Mouse (Mus musculus) yolk sac, embryonic 10.5 days (tissue): ENCODE results near the gene Msrb3.

Source experiments
- DNase-seq: peaks from one replicate; pipeline ENCODE4 v3.0.0-alpha.2; 2017; ENCODE audit warnings: low spot score

Msrb3 gene

GRCm38 (mm10) chr10:120895899-120896289 lies 3.0 kb downstream of the Msrb3 start:
- no peak for DNase-seq

- DNase-seq, result no peak
These were observed 3.7 kb downstream of the Msrb3 start for GRCm38 (mm10) chr10:120894978-120895898.

DNA sequence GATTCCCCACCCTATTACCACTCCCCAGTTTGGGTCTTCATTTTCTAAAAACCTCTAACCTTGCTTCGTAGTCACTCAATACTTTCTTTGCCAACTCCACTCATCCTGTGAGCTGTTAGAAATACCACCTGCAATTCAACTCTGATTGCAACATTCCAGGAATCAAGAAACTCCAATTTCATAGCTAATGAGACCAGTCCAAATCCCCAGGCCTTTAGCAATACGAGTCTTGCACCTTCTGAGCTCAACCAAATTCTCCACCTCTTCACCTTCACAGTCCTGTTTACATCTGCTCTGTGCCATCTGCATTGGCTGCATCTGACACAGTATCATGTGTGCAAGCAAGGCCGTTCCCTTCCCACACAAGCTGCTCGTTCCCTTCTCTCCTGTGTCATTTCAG lies 5.0 kb downstream of the Msrb3 start:
- no peak for DNase-seq

DNA sequence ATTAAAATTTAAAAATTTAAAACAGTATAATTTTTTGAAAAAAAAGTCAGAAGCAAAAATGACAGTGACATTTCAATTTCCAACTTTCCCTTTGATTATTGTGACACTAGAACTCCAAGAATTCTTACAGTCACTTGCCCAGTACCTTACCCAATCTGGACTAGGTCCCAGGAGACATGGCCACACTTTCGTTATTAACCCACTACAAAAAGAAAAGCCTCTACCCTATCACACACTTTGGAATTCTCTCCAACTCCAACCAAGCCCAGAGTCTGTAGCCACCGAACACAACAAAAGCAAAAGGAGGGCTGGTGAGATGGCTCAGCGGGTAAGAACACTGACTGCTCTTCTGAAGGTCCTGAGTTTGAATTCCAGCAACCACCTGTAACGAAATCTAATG lies 7.8 kb downstream of the Msrb3 start:
- no peak for DNase-seq

- DNase-seq, result no peak
These were observed 8.3 kb downstream of the Msrb3 start for GRCm38 (mm10) chr10:120890592-120890991.

- no peak for DNase-seq
These were observed 10.4 kb downstream of the Msrb3 start for GRCm38 (mm10) chr10:120888531-120888930.

GRCm38 (mm10) chr10:120884220-120884619 lies 14.7 kb downstream of the Msrb3 start:
- DNase-seq, result no peak

GRCm38 (mm10) chr10:120883732-120884131 lies 15.2 kb downstream of the Msrb3 start:
- no peak for DNase-seq

GRCm38 (mm10) chr10:120883069-120883415 lies 15.9 kb downstream of the Msrb3 start:
- DNase-seq, result no peak

DNA sequence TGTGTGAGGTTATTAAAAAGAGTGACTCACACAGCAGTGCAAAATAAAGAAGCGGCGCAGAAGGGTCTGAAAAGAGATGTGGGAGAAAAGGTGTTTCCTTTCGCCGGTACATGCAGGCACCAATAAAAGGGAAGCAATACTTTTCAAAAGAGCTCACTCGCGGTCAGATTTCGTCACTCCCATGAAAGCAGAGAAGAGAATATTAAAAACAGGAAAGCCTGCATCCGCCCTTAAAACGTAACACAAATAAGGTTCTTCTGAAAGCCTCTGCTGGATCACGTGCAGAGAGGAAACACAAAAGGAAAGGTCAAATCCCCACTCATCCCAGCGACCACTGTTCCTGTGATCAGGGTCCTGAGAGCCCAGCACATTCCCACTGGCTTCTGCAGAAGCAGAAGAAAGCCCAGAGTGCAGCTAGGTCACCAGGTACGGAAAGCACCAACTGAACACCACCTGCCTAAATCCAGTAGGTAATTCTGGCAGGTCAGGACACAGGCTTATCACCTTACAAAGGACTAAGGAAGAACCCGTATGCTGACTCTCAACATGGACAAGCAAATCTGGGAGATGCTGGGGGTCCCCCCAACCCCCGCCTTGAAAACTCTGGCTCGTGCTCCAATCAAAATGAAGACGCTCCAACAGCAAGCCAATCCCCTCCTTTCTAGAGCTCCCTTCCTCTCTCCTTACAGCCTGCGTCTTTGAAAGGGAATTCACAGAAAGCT lies 16.4 kb downstream of the Msrb3 start:
- no peak for DNase-seq

DNA sequence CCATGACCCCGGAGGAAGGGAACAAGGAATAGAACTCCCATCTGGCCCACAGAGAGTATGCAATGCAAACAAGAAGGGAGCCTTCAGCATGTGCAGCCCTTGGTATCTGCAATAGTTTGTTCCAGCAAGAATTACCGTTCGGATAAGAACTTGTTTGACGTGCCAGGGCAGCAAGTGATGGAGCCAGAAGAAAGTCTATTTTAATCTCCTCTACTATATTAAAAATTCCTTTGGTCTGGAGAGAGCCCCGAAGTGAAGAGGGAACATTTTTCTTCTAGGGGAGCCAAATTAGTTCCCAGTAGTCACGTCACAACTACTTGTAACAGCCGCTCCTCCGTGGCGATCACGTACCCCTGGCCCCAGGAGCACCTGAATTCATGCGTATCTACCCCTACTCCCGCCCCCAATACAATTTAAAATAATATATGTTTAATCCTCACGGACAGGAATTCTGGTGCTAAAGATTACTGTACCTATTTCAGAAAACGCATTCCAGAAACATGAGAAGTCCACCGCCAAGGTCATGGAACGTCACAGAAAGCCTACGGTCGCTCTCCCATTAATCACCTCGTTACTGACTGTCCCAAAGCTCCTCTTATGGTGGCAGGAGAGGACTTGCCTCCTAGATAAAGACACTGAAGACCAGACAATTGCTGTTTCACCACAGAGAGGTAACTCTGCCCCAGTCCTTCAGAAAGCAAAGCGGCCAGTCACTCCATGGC lies 22.2 kb downstream of the Msrb3 start:
- DNase-seq, result no peak

DNA sequence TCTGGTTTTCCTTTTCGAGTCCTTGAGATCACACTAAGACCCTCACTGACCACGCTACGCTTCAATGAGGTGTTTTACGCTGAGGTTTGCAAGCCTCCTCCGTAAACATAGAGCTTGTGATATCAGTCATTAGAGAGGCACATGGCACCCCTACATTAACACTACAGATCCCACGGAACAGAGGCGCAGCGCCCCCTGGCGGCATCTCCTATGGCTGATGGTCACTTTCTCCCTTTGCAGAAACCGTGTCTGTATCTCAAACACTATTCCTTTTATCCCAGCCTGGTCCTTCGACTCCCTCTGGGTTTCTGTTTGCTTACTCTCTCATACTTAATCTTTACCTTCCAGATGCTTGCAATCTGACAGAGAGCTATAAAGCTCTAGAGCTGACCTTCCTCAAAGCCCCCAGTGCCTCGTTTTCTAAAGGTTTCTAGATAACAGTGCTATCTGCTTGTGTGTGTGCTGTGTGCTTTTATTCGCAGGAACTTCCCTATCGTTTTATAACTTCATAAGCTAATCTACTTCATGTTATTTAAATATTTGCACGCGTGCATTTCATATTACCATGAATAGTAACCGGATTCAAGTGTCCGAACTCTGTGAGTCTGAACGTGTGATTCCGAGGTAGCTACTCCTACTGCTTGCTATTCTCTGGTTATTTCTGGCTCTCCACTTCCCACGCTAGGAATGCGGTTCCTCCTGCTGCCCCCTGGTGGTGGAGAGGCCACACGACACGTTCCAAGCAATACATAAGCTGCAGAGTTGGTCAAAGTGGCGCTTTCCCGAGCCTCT lies 23.0 kb downstream of the Msrb3 start:
- peak; percentile 76 for DNase-seq

DNA sequence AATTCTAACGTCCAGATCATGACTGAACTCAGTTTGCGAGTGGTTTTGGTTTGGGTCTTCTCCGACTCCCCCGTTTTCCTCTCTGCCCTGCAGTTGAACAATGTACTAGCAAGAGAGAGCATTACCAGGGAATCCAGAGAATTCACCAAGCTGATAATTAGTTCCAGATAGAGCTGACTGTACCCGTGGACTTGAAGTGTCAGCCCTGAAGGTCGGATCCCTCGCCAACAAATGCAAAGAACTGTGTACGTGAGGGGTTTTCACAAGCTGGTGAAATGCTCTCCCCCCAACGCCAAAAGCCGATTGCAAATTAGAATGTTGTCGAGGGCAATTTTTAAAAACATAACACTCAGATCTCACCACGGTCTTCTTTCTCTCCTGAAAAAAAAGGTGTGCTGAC lies 24.6 kb downstream of the Msrb3 start:
- no peak for DNase-seq

- no peak for DNase-seq
These were observed 25.2 kb downstream of the Msrb3 start for GRCm38 (mm10) chr10:120873646-120874201.

DNA sequence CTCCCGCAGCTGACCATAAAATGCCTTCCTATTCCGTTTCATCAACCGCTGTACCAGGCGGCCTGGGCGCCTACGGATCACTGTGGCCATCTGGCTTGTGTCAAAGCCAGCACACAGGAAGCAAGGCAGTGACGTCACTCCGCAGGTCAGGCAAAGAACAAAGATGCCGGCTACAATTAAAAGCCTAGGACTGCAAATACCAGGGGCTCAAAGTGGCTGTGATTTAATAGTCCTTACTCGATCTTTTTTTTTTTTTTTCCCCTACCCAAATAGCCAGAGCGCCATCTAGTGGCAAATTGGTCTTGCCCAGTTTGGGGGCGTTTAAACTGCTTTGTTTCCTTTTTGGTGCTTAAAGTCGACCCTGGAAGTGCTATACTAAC lies 26.4 kb downstream of the Msrb3 start:
- peak; percentile 78 for DNase-seq

DNA sequence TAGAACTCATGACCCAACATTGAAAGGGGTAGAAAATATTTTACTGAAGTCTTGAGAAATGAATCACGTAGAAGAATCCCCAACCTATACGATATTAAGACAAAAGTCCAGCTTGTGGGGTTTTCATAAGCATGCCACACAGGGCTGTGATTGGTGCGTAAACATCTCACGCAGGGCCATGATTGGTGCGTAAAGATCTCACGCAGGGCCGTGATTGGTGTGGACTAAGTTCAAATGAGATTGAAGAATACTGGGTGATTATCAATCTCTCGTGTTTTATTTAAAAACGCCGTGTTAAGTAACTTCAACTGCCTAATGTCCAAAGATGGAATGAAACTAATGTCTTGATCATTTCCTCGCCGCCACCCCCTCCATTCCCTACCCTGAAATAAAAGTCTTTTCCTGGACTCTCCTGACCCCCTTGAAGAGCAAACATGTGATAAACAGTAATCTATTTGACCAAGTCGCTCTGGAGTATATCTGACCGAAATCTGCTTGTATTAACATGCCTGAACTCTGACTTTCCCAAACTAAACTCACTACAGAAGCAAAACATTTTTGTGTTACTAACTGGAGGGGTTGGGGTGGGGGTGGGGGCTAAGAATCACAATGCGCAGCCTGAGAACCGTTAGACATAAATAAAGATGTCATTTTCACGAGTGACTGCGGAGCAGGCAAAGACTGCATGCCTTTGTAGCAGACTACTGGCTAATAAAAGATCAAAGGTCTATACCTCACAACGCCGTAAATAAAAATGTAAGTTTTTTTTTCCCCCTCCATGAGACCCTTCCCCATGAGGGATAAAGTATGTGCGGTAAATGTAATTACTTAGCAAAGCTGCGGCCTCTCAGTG lies 27.0 kb downstream of the Msrb3 start:
- no peak for DNase-seq

DNA sequence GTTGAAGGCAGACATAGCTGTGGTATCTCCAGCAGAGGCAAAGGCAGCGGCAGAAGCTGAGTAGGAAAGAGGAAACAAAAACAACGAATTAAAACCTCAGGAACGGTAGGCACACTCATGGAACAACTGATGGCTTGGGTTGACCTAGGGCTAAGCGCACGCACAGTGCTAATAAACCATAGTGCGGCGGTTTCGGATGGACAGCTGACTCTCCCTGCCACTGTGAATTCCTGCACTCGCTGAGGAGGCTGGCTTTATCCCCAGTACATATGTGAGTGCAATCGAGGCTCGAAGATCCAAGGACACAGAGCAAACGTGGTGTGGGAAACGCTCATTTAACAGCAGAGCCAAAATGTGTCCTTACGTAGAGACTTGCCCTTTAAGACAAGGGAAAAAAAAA lies 27.8 kb downstream of the Msrb3 start:
- DNase-seq, result no peak

DNA sequence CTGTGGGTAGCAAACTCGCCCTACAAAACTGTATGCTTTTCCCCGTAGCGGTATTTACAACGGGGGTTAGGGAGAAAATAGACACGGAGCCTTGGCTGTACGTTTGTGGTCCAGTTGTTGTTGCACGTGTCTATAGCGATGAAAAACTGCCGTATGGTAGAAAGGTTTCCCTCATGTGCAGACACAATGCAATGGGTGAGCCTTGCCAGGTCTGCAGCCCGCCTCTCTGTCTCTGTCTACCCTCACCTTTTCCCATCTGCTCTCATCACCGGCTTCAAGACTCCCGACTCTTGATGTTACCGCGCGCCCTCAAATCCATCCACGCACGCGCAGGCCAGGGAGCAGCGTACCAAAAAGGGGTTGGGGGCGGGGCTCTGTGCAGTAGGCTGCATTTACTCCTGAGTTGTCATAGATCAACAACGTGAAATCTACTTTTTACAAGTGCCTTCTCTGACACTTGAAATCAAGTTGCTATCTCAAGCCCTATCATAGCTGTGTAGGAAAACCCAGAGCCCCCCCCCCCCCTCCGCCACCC lies 29.6 kb downstream of the Msrb3 start:
- DNase-seq, result no peak

- DNase-seq, result peak; percentile 54
These were observed 34.5 kb downstream of the Msrb3 start for GRCm38 (mm10) chr10:120864446-120864845.

DNA sequence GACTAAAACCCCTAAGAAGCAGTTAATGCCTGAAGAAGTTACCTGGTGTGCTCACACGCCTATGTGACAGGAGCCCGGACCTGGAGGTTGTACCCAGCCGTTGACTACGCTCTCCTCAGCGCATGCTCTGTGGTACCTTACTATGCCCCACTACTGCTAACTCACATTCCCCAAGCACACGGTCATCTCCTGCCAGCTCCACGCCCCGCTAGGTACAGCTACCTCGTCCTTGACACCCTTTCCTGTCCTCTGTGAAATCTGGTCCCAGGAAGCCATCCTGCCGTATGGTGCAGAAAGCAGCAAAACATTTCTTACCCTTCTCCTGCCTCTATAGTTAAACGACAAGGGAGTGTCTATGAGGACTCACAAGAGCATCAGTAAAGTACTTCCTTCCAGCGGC lies 37.2 kb downstream of the Msrb3 start:
- DNase-seq, result no peak
